In genomic region chr10:5227395-5228076, GRCm38 (mm10) we compare ENCODE assay signal across 9 mouse cellular contexts.
DNase-seq lines count a peak whose midpoint lies in the region; ATAC-seq and TF ChIP-seq lines count a peak whose summit lies in the region.
"Had no signal": no experiment of that assay in that cellular context is flagged by ENCODE, and none has a peak within 500 bp of the region (broad histone marks: within the 10 kb centered on the region; RNA-seq: fewer than 3 reads in every experiment).

No protein-coding gene starts in this region.

- no peaks in the 10 kb centered on the region for H3K27me3 ChIP-seq in embryonic facial prominence, embryonic 10.5 days (replicated peaks; ENCODE audit: low read depth, poor library complexity, severe bottlenecking)
- H3K27me3 ChIP-seq: hindbrain, embryonic 15.5 days; midbrain, embryonic 12.5 days had no signal

- no peak for ATAC-seq in monocyte, adult 5-6 weeks (replicated peaks; ENCODE audit: insufficient number of reproducible peaks, low FRiP score, low TSS enrichment, poor library complexity, severe bottlenecking)

- no peak overlapping the region for H3K4me3 ChIP-seq in layer of hippocampus, adult 2 months
- H3K4me3 ChIP-seq in embryonic facial prominence, embryonic 10.5 days = no peak overlapping the region
- H3K4me3 ChIP-seq: hindbrain, embryonic 15.5 days; midbrain, embryonic 12.5 days had no signal

- no peaks in the 10 kb centered on the region for H3K9me3 ChIP-seq in embryonic facial prominence, embryonic 10.5 days
- H3K9me3 ChIP-seq: hindbrain, embryonic 15.5 days; midbrain, embryonic 12.5 days had no signal

- 81% methylated on average over 20 of the region's 20 CpGs for WGBS in embryonic facial prominence, embryonic 10.5 days

- no peaks in the 10 kb centered on the region for H3K4me1 ChIP-seq in embryonic facial prominence, embryonic 10.5 days
- H3K4me1 ChIP-seq: hindbrain, embryonic 15.5 days; midbrain, embryonic 12.5 days had no signal

- H3K27ac ChIP-seq in layer of hippocampus, adult 2 months = no peak overlapping the region
- no peak overlapping the region for H3K27ac ChIP-seq in embryonic facial prominence, embryonic 10.5 days (replicated peaks)
- H3K27ac ChIP-seq: hindbrain, embryonic 15.5 days; midbrain, embryonic 12.5 days had no signal

- TF ChIP-seq CTCF in layer of hippocampus, adult 2 months (conservative IDR thresholded peaks at IDR 0.05) = peak; percentile 83

- peak in 1 of 2 experiments; percentile 60 for DNase-seq in layer of hippocampus, adult 2 months (ENCODE audit: low spot score in 2 of 2)
- no peak for DNase-seq in layer of hippocampus, postnatal 36 days
- peak; percentile 48 for DNase-seq in NIH3T3 (ENCODE audit: low read depth)
- peak; percentile 63 for DNase-seq in cerebellum, adult 9-11 months
- DNase-seq in lung, postnatal 10 days = peak; percentile 47
- no peak for DNase-seq in embryonic facial prominence, embryonic 10.5 days (ENCODE audit: low spot score)

- no peaks in the 10 kb centered on the region; the same call in 1 of the 2 replicates for H3K36me3 ChIP-seq in embryonic facial prominence, embryonic 10.5 days (replicated peaks)
- H3K36me3 ChIP-seq: midbrain, embryonic 12.5 days had no signal

Comparison
In these comparisons a context has a peak if more than half of its experiments do, and no peak if none do; other contexts are left out.
1. DNase-seq: peak in NIH3T3 (single experiment), cerebellum, adult 9-11 months (single experiment) and lung, postnatal 10 days (single experiment); none in layer of hippocampus, postnatal 36 days (0 of 2) and embryonic facial prominence, embryonic 10.5 days (single experiment).